Mouse (Mus musculus) gastrocnemius, postnatal 4 days (tissue): ENCODE data around the gene Arhgap33. TPM values are rescaled to one million over a fixed set of nuclear protein-coding genes. Genes with fewer than 3 reads are reported as not detected.

Source experiments
- DNase-seq, 2 experiments: peaks; one replicate each; pipeline ENCODE4 v3.0.0; 2021 to 2022; ENCODE audit warnings: low spot score in 2 of 2, mixed read lengths in 2 of 2
- total RNA-seq, 2 experiments: library from RNA; stranded (reverse); gene quantifications; 2 replicates each; pipeline ENCODE4 v1.2.3; 2021

Gene Arhgap33
- total RNA-seq, 2 experiments from 2014 or later, result 9.6 to 9.8 TPM

GRCm38 (mm10) chr7:30553021-30553589 lies 18.2 kb upstream of the Arhgap33 start:
- DNase-seq, result peak in 1 of 2 experiments; percentile 54

- peak; percentile 91 to 98 for DNase-seq
Observed at GRCm38 (mm10) chr7:30552102-30553020, 17.5 kb upstream of the Arhgap33 start, which contains the start of the genes Hspb6 and Proser3. TSS of gene Hspb6 (plus strand) at chr7:30552178. TSS of gene Proser3 (minus strand) at chr7:30552299.

GRCm38 (mm10) chr7:30551445-30552101 lies 16.7 kb upstream of the Arhgap33 start:
- no peak for DNase-seq

GRCm38 (mm10) chr7:30550603-30551002 lies 15.7 kb upstream of the Arhgap33 start:
- DNase-seq, result no peak

GRCm38 (mm10) chr7:30549880-30550279 lies 15.0 kb upstream of the Arhgap33 start:
- DNase-seq, result no peak

GRCm38 (mm10) chr7:30544327-30544726 lies 9.5 kb upstream of the Arhgap33 start:
- DNase-seq, result no peak

- DNase-seq, result no peak
Observed at GRCm38 (mm10) chr7:30540572-30540971, 5.7 kb upstream of the Arhgap33 start.

- DNase-seq, result no peak
Observed at GRCm38 (mm10) chr7:30533941-30534632, 773 bp downstream of the Arhgap33 start.

GRCm38 (mm10) chr7:30532931-30533330 lies 1.9 kb downstream of the Arhgap33 start:
- peak in 1 of 2 experiments; percentile 47 for DNase-seq

GRCm38 (mm10) chr7:30531291-30531815 lies 3.5 kb downstream of the Arhgap33 start:
- DNase-seq, result no peak

- no peak for DNase-seq
Observed at GRCm38 (mm10) chr7:30526981-30527380, 7.9 kb downstream of the Arhgap33 start.

- DNase-seq, result no peak
Observed at GRCm38 (mm10) chr7:30526399-30526798, 8.5 kb downstream of the Arhgap33 start.

GRCm38 (mm10) chr7:30525954-30526353 lies 8.9 kb downstream of the Arhgap33 start:
- no peak for DNase-seq

GRCm38 (mm10) chr7:30524487-30524886 lies 10.4 kb downstream of the Arhgap33 start:
- DNase-seq, result no peak

- DNase-seq, result no peak
Observed at GRCm38 (mm10) chr7:30522871-30523270, 12.0 kb downstream of the Arhgap33 start.

- DNase-seq, result no peak
Observed at GRCm38 (mm10) chr7:30520856-30521255, 14.0 kb downstream of the Arhgap33 start.

- DNase-seq, result no peak
Observed at GRCm38 (mm10) chr7:30520396-30520795, 14.5 kb downstream of the Arhgap33 start.

- DNase-seq, result no peak
Observed at GRCm38 (mm10) chr7:30518325-30518724, 16.5 kb downstream of the Arhgap33 start.

- DNase-seq, result no peak
Observed at GRCm38 (mm10) chr7:30515003-30515760, 19.7 kb downstream of the Arhgap33 start.

- DNase-seq, result no peak
Observed at GRCm38 (mm10) chr7:30508061-30508460, 26.8 kb downstream of the Arhgap33 start.
